8 mouse cellular contexts compared by ENCODE assay signal in the genomic region with DNA sequence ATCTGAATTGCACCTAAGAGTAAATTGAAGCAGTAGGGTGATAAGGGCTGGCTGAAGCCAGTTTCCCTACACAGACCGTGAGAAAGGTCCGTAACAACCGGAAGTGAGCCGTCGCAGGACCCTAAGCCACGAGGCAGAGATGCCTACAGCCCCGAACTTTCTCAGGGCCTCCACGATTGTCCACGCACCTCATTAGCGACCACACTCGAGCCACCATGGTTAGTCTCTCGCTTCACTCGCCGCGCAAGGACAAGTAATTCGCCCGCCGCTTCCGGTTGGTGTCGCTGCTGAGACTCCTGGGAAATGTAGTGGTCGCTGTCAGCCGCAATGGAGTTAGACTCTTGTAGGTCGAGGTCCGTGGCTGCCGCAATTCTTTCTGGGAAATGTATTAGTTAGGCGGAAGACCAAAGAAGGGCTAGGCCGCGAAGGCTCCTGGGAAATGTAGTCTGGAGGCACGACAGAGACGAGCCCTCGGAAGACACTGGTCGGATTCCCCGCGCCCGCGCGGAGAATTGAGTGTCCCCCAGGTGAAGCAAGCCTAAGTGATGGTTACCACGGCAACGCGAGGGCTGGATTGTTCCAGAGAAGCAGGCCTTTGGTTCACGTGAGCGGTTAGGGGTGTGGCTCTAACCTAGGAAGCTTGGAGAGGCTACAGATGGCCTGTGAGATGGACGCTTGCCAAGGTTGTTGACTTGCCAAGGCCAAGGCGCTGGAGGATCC. TPM values are rescaled to one million over a fixed set of nuclear protein-coding genes. Genes with fewer than 3 reads are reported as not detected.
A peak's percentile ranks its signal among the peaks of the same experiment; 100 is the strongest.
DNase-seq lines count a peak whose midpoint lies in the region; ATAC-seq and TF ChIP-seq lines count a peak whose summit lies in the region.

A gene (minus strand): TSS at position 320 of the 720 bp plus-strand sequence.

- peak within 1 kb of the TSS; percentile 83 for H3K9ac ChIP-seq in lung, postnatal 0 days (replicated peaks; ENCODE audit: low read depth)

- WGBS in hindbrain, embryonic 10.5 days, result under 1% methylated on average over 44 of the region's 44 CpGs
- under 1% methylated on average over 44 of the region's 44 CpGs for WGBS in lung, postnatal 0 days

- H3K27me3 ChIP-seq in hindbrain, embryonic 10.5 days (ENCODE audit: insufficient read depth, poor library complexity, severe bottlenecking), result no peaks in the 10 kb centered on the region
- H3K27me3 ChIP-seq in lung, postnatal 0 days (replicated peaks; ENCODE audit: insufficient read depth, low read length), result no peaks in the 10 kb centered on the region

- peak; percentile 82 for ATAC-seq in frontal cortex, adult (ENCODE audit: low TSS enrichment)
- ATAC-seq in lung, postnatal 0 days, result peak; percentile 90

- peak within 1 kb of the TSS; percentile 59 for H3K4me2 ChIP-seq in lung, postnatal 0 days (replicated peaks; ENCODE audit: low read depth, low read length)

- H3K4me3 ChIP-seq in hindbrain, embryonic 10.5 days, result peak within 1 kb of the TSS; percentile 77
- peak within 1 kb of the TSS; percentile 65 for H3K4me3 ChIP-seq in lung, postnatal 0 days (ENCODE audit: low read depth, low read length)

- TF ChIP-seq EP300 in lung, postnatal 0 days (IDR thresholded peaks at IDR 0.05), result no peak; the same call in 1 of the 2 replicates

- H3K36me3 ChIP-seq in hindbrain, embryonic 10.5 days, result peaks cover 43% of the 10 kb centered on the region
- peaks cover 16% of the 10 kb centered on the region; the same call in 1 of the 2 replicates for H3K36me3 ChIP-seq in lung, postnatal 0 days (ENCODE audit: insufficient read depth, low read length)

- TF ChIP-seq CTCF in lung, postnatal 0 days (IDR thresholded peaks at IDR 0.05), result peak; percentile 84

- no peaks in the 10 kb centered on the region for H3K9me3 ChIP-seq in hindbrain, embryonic 10.5 days
- H3K9me3 ChIP-seq in lung, postnatal 0 days (ENCODE audit: low read length), result no peaks in the 10 kb centered on the region

- H3K27ac ChIP-seq in hindbrain, embryonic 10.5 days, result peak within 1 kb of the TSS; percentile 90
- peak within 1 kb of the TSS; percentile 78 for H3K27ac ChIP-seq in lung, postnatal 0 days (ENCODE audit: low read length)

- peak; percentile 100 for DNase-seq in MN1 (ENCODE audit: low spot score)
- DNase-seq in cerebellum, adult 9-10 months, result peak; percentile 99
- peak; percentile 94 for DNase-seq in hindbrain, embryonic 10.5 days (ENCODE audit: low spot score)
- DNase-seq in layer of hippocampus, adult 9-11 months, result peak; percentile 99
- DNase-seq in lung, postnatal 0 days (ENCODE audit: low spot score), result peak; percentile 99
- peak; percentile 84 for DNase-seq in ovary, postnatal 14 days (ENCODE audit: low spot score)
- peak; percentile 95 for DNase-seq in thymus, postnatal 14 days

- H3K4me1 ChIP-seq in hindbrain, embryonic 10.5 days (replicated peaks), result peaks cover 56% of the 10 kb centered on the region
- H3K4me1 ChIP-seq in lung, postnatal 0 days (ENCODE audit: insufficient read depth, low read depth, low read length), result peaks cover 14% of the 10 kb centered on the region

RNA-seq across cellular contexts. Expression of the gene that starts here (rescaled TPM):
- polyA plus RNA-seq in hindbrain, embryonic 10.5 days (2016; fragmentation: Nextera tagmentation; extraction: Ambion mirVana), result 197 and 220 TPM in 2 replicates
- polyA plus RNA-seq in lung, postnatal 0 days (2015; fragmentation: Nextera tagmentation; extraction: Ambion mirVana), result 201 and 230 TPM in 2 replicates

Comparison
In these comparisons a context has a peak if more than half of its experiments do, and no peak if none do; other contexts are left out.
1. Peak in every context shown above with its lines: DNase-seq, ATAC-seq, H3K4me3 ChIP-seq and H3K27ac ChIP-seq.